Mouse (Mus musculus) heart, embryonic 10.5 days (tissue): Measurements from ENCODE around the gene Mrps33. TPM values are rescaled to one million over a fixed set of nuclear protein-coding genes. Genes with fewer than 3 reads are reported as not detected.

Source experiments
- DNase-seq: peaks from one replicate; pipeline ENCODE4 v3.0.0-alpha.2; 2017; ENCODE audit warnings: low spot score
- H3K27ac ChIP-seq: fragments of 300-500 bp; sonication (generic); 2 replicates; pipeline ENCODE4 v1.5.1; 2016; ENCODE audit warnings: mild to moderate bottlenecking
- H3K27me3 ChIP-seq: fragments of 300-500 bp; sonication (generic); 2 replicates; pipeline ENCODE4 v1.6.1; 2016; ENCODE audit warnings: mild to moderate bottlenecking; ENCODE audit not compliant: poor library complexity, insufficient read depth, severe bottlenecking
- H3K36me3 ChIP-seq: fragments of 300-500 bp; sonication (generic); 2 replicates; pipeline ENCODE4 v1.6.1; 2016; ENCODE audit warnings: mild to moderate bottlenecking, moderate library complexity
- H3K4me1 ChIP-seq: fragments of 300-500 bp; sonication (generic); 2 replicates; pipeline ENCODE4 v1.6.1; 2016; ENCODE audit warnings: mild to moderate bottlenecking
- H3K4me3 ChIP-seq: fragments of 300-500 bp; sonication (generic); 2 replicates; pipeline ENCODE4 v1.5.1; 2016; ENCODE audit warnings: mild to moderate bottlenecking, moderate library complexity
- H3K9me3 ChIP-seq: fragments of 300-500 bp; sonication (generic); 2 replicates; pipeline ENCODE4 v1.6.1; 2016; ENCODE audit warnings: mild to moderate bottlenecking, moderate library complexity
- WGBS: fragments of 180-500 bp; shearing (Covaris S2); methylation state at CpG from one replicate; pipeline ENCODE4 v1.1.7; 2016; 5-methylcytosine and 5-hydroxymethylcytosine counted together
- polyA plus RNA-seq: library from polyadenylated mRNA; unstranded; fragments of >200 nt; fragmentation: Nextera tagmentation; extraction: Ambion mirVana; gene quantifications from 2 replicates; pipeline ENCODE4 v1.2.1, GENCODE M21; 2016

Gene Mrps33
- polyA plus RNA-seq = 184 and 206 TPM in 2 replicates

DNA sequence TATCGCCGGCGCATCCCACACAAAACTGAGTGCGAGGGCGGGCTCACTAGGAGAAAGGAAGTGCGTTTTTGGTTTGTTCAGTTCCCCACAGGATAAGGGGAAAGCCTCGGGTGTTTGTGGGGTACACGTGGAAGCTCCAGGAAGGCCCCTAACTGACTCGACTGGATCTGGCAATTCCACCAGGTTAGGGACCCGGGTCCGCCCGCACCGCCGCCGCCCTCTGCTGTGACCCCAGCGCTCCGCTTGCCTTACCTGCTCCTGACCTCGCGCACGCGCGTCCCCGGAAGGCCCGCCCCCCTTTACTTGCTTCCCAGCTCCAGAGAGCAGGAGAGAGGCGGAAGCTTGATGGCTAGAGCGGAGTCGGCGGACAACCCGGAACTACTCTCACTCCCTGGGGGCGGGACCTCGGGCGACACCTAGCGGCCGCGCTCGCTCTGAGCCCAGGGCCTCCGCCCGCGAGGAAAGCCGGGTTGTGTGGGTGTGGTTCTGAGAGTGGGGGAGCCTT, at the start of gene Mrps33:
TSS of gene Mrps33 (minus strand) at position 377 of the 505 bp plus-strand sequence.
- no peaks in the 10 kb centered on the region for H3K9me3 ChIP-seq
- peaks cover 9% of the 10 kb centered on the region; the same call in 1 of the 2 replicates for H3K4me1 ChIP-seq
- 0 out of 2 replicates have a peak, but pooled peaks cover 2% of the 10 kb centered on the region for H3K36me3 ChIP-seq
- H3K27me3 ChIP-seq = no peaks in the 10 kb centered on the region
- H3K27ac ChIP-seq = peak within 1 kb of the TSS; percentile 89
- under 1% methylated on average over 40 of the region's 40 CpGs for WGBS
- peak; percentile 99 for DNase-seq
- peak within 1 kb of the TSS; percentile 70 for H3K4me3 ChIP-seq

DNA sequence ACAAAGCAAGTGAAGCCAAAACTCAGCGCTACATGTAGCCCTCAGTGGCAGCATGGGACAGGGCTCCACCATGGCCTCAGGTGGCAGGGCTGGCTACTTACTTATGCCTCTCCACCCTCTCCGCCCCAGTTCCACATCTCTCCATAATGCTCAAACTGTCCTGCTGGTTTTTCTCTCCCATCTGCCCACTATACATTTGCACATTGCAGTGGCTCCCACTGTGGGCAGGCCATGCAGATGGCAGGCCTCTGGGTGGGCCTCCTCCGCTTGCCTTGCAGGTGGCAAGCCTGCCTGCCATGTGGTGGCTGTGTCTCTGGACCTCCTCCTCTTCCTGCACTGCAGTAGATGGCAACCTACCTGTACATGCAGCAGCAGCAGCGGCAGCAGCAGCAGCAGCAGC, 38.9 kb upstream of the Mrps33 start:
- no peak overlapping the region for H3K27ac ChIP-seq
- no peak overlapping the region for H3K4me3 ChIP-seq
- WGBS = 86% methylated on average over 4 of the region's 4 CpGs
- H3K9me3 ChIP-seq = no peaks in the 10 kb centered on the region
- no peak for DNase-seq
- H3K4me1 ChIP-seq = no peaks in the 10 kb centered on the region
- no peaks in the 10 kb centered on the region for H3K36me3 ChIP-seq
- no peaks in the 10 kb centered on the region for H3K27me3 ChIP-seq

DNA sequence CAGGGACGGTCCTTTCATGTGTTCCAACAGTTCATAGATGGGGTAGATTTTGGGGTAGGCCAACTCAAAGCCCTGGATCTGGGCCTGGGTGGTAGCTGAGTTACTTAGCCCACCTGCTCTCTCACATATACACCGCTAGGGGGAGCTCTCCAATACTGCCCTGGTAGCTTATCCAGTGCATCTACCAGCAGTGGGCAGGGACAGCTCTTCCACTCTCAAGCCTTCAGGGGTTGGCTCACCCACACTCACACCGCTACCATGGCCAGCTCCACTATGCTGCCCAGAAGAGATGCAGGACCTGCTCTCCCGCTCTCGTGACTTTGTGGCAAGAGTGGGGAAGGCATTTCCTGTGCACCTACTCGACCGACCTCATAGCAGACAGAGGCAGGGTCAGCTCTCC, 38.0 kb upstream of the Mrps33 start:
- Histone ChIP-seq H3K4me3 (no peak overlapping the region), H3K4me1 (no peaks in the 10 kb centered on the region), H3K9me3 (no peaks in the 10 kb centered on the region), H3K27ac (no peak overlapping the region), H3K36me3 (no peaks in the 10 kb centered on the region), H3K27me3 (no peaks in the 10 kb centered on the region)
- WGBS = 34% methylated on average over 7 of the region's 7 CpGs
- DNase-seq = no peak

DNA sequence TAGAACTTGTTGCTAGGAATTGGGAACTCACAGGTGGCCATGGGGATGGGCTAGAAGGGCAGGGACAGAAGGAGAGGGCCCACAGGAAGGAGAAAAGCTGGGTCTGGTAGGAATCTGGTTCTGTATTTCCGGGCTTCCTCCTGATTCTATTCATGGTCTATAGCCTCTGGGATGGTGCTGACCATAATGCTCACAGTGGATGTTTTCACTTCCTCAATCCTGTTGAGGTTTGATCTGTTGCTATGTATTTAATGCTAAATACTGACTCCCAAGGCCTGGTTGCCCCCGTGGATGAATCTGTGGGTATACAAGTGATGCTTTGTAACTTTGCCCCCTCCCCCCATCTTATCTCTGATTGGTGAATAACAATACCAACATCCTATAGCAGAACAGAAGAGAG, 36.8 kb upstream of the Mrps33 start:
- Histone ChIP-seq H3K27ac (no peak overlapping the region), H3K4me3 (no peak overlapping the region), H3K36me3 (no peaks in the 10 kb centered on the region), H3K9me3 (no peaks in the 10 kb centered on the region), H3K27me3 (no peaks in the 10 kb centered on the region), H3K4me1 (no peaks in the 10 kb centered on the region)
- no peak for DNase-seq
- WGBS = 72% methylated on average over 2 of the region's 2 CpGs

DNA sequence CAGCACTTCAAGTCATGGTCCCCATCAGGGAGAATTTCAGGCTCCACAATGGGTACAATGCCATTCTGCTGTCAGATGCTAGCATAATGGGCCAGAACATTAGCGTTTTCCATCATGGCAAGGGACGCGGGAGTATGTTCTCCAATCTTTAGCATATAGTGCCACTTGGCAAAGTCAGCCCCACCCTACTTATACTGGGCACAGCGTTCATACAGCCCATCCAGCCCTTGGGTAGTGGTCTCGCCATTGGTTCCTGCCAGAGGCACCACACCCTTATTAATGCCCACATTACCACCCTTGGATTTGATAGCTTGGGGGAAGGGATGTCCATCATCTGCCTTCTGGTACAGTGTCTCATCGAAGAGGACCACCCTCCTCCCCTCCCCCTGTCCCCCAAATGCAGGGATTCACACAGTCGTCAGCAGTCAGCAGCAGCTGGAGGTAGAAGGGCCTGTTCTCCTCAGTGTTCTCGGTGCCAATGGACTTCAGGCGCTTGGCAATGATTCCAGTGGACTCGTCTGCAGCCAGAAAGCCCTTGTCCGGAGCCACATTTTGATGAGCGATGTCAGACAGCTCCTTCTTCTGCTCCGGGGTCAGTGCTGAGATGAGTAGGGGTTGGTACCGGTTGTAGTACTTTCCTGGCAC, 33.0 kb upstream of the Mrps33 start:
- no peaks in the 10 kb centered on the region for H3K9me3 ChIP-seq
- H3K4me1 ChIP-seq = no peaks in the 10 kb centered on the region
- no peak overlapping the region for H3K27ac ChIP-seq
- no peaks in the 10 kb centered on the region for H3K27me3 ChIP-seq
- no peak for DNase-seq
- H3K4me3 ChIP-seq = no peak overlapping the region
- 84% methylated on average over 14 of the region's 14 CpGs for WGBS
- H3K36me3 ChIP-seq = no peaks in the 10 kb centered on the region

GRCm38 (mm10) chr6:39828736-39829135, 17.9 kb upstream of the Mrps33 start:
- H3K4me3 ChIP-seq = no peak overlapping the region
- no peak for DNase-seq
- no peaks in the 10 kb centered on the region for H3K36me3 ChIP-seq
- H3K9me3 ChIP-seq = no peaks in the 10 kb centered on the region
- WGBS = 85% methylated on average over 5 of the region's 5 CpGs
- no peaks in the 10 kb centered on the region for H3K27me3 ChIP-seq
- no peaks in the 10 kb centered on the region for H3K4me1 ChIP-seq
- H3K27ac ChIP-seq = no peak overlapping the region

DNA sequence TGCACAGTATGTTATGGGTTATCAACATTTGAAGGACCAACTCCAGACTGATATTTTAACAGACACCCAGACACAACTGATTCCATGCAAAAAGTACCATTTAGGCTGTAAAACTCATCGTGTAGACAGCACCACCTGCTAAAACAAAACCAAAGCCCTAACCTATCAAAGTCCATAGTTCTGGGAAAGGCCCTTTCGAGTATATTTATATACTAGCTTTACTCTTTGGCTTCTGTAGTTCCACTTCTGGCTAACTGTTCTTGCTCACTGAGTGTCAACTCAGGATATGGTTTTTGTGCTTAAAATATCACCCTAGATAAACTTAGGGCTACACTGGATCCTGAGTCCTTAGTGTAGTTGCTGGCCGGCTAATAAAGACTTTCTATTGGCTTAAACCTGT, 10.5 kb upstream of the Mrps33 start:
- Histone ChIP-seq H3K27ac (no peak overlapping the region), H3K36me3 (no peaks in the 10 kb centered on the region), H3K27me3 (no peaks in the 10 kb centered on the region), H3K4me3 (no peak overlapping the region), H3K4me1 (no peaks in the 10 kb centered on the region), H3K9me3 (no peaks in the 10 kb centered on the region)
- no peak for DNase-seq
- 82% methylated on average over 3 of the region's 3 CpGs for WGBS

DNA sequence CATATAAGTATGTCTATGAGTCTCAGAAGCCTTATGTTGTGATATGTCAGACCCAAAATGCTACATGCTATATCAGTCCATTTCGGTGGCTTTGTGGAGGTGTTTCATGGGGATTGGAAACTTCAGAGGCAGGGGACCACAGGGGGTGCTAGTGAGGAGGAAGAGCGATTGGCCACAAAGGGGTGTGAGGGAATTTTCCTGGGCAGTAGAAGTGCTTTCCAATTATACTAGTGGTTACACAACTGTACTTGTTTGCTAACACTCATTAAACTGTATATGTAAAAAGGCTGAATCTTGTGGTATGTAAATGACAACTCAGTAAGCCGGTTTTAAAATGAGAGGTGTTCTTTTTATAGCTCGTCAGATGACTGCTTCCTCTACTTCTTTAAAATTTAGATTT, 8.1 kb upstream of the Mrps33 start:
- Histone ChIP-seq H3K9me3 (no peaks in the 10 kb centered on the region), H3K27me3 (no peaks in the 10 kb centered on the region), H3K4me3 (no peak overlapping the region), H3K36me3 (no peaks in the 10 kb centered on the region), H3K27ac (no peak overlapping the region), H3K4me1 (no peaks in the 10 kb centered on the region)
- no peak for DNase-seq
- 46% methylated on average over 4 of the region's 4 CpGs for WGBS

DNA sequence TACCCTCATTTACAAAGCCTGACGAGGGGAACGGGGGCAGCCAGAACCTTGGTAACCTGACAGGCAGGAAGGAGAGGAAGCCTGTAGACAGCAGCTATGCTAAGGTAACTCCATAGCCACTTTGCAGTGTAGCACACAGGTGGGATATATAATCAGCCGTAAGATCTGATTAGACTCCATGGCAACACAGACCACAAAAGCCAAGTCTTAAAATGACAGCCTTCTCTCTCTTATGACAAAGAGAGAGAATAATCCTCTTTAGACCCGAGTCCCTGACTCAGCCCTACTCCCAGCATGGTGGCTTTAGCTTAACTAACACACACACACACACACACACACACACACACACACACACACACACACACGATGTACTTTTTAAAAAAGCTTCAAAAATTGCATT, 2.3 kb downstream of the Mrps33 start:
- no peak overlapping the region for H3K27ac ChIP-seq
- H3K27me3 ChIP-seq = no peaks in the 10 kb centered on the region
- no peak for DNase-seq
- WGBS = 87% methylated on average over 5 of the region's 5 CpGs
- no peaks in the 10 kb centered on the region for H3K9me3 ChIP-seq
- H3K4me1 ChIP-seq = peaks cover 9% of the 10 kb centered on the region; the same call in 1 of the 2 replicates
- H3K36me3 ChIP-seq = peaks cover 12% of the 10 kb centered on the region
- no peak overlapping the region for H3K4me3 ChIP-seq

DNA sequence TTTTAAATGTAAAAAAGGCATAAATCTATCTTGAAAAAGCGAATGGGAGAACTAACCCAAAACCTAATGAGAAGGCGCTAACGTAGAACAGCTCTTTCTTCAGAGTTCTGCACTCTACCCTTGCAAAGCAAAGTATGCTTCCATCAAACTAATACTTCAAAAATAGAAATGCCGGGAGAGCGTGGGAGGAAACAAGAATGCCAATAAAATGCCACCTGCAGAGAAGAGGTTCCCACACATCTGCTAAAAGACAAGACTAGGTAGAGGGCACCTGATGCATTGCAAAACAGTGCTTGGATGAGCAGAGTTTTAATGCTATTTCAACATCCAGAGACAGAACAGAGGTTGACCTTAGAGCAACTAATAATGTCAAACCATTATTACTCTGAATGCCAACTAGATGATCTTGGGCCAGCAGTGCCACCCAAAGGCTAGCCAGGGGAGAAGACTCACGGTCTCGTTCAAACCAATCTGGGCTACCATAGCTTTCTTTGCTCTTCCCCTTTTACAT, 3.7 kb downstream of the Mrps33 start:
- H3K36me3 ChIP-seq = peaks cover 21% of the 10 kb centered on the region
- H3K27ac ChIP-seq = no peak overlapping the region
- H3K4me1 ChIP-seq = peaks cover 9% of the 10 kb centered on the region; the same call in 1 of the 2 replicates
- no peak overlapping the region for H3K4me3 ChIP-seq
- no peaks in the 10 kb centered on the region for H3K27me3 ChIP-seq
- DNase-seq = no peak
- 96% methylated on average over 7 of the region's 7 CpGs for WGBS
- H3K9me3 ChIP-seq = no peaks in the 10 kb centered on the region

DNA sequence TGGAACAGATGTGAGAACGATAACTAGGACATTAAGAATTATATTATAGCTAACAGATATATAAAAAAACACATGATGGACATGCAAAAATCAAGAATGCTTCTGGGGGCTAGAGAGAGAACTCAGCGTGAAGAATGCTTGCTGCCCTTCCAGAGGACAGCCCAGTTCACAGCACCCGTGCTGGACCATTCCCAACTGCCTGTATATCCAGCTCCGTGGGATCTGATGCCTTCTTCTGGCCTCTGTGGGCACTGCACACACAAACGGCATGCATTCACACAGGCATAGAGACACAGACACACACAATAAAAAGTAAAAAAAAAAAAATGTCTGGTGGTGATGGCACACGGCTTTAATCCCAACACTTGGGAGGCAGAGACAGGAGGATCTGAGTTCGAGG, 4.5 kb downstream of the Mrps33 start:
- no peak for DNase-seq
- no peaks in the 10 kb centered on the region for H3K27me3 ChIP-seq
- peaks cover 9% of the 10 kb centered on the region; the same call in 1 of the 2 replicates for H3K4me1 ChIP-seq
- 92% methylated on average over 7 of the region's 7 CpGs for WGBS
- peaks cover 27% of the 10 kb centered on the region for H3K36me3 ChIP-seq
- no peaks in the 10 kb centered on the region for H3K9me3 ChIP-seq
- H3K27ac ChIP-seq = no peak overlapping the region
- no peak overlapping the region for H3K4me3 ChIP-seq

DNA sequence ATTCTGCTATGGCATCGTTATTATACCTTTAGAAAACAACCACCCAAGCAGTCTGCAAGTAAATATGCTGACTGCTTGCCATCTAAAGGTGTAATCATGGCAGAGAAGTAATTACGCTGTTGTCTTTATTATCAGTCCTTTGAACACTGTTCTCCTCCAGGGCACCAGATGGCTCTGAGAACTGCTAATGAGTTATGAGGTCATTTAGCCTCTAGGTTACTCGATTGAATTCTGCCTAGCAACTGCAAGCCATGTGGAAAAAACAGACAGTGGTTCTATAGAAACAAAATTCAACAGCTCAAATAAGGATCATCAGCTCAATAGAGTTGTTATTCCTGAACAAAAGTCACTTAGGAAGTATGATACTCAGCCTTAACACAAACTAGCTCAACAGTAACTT, 4.9 kb downstream of the Mrps33 start:
- peaks cover 31% of the 10 kb centered on the region for H3K36me3 ChIP-seq
- peaks cover 8% of the 10 kb centered on the region; the same call in 1 of the 2 replicates for H3K4me1 ChIP-seq
- no peak for DNase-seq
- H3K27me3 ChIP-seq = no peaks in the 10 kb centered on the region
- H3K27ac ChIP-seq = no peak overlapping the region
- H3K4me3 ChIP-seq = no peak overlapping the region
- WGBS = 88% methylated on average over 3 of the region's 3 CpGs
- H3K9me3 ChIP-seq = no peaks in the 10 kb centered on the region

DNA sequence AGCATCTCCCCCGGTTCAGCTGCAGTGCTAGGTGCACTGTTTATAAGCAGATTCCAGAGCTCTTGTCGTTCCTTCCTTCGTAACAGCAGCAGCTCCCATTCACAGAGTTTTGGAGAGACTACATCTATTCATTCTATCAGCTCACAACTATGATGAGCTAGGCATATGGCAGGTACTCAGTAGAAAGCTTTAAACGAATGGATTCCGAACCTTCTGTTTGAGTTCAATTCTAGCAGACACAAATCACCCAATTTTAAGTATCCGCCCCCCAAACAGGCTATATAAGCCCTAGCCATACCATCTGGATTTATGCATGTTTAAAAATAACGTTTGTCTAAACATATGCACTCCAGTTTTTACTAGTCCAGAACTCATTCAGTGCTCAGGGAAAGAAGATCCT, 9.8 kb downstream of the Mrps33 start:
- DNase-seq = no peak
- Histone ChIP-seq H3K9me3 (peaks cover 5% of the 10 kb centered on the region; the same call in 1 of the 2 replicates), H3K27ac (no peak overlapping the region), H3K27me3 (no peaks in the 10 kb centered on the region), H3K4me1 (no peaks in the 10 kb centered on the region), H3K36me3 (peaks cover 40% of the 10 kb centered on the region), H3K4me3 (no peak overlapping the region)
- 91% methylated on average over 7 of the region's 7 CpGs for WGBS
